8 mouse cellular contexts compared by ENCODE assay signal in genomic region chr14:25464611-25465307, GRCm38 (mm10). TPM values are rescaled to one million over a fixed set of nuclear protein-coding genes. Genes with fewer than 3 reads are reported as not detected.
DNase-seq lines count a peak whose midpoint lies in the region; ATAC-seq and TF ChIP-seq lines count a peak whose summit lies in the region.

No protein-coding gene starts in this region.

- no peak overlapping the region for H3K4me3 ChIP-seq in intestine, embryonic 14.5 days (ENCODE audit: low read depth, low read length)
- H3K4me3 ChIP-seq in midbrain, embryonic 14.5 days (replicated peaks; ENCODE audit: low read depth, low read length): no peak overlapping the region
- no peak overlapping the region for H3K4me3 ChIP-seq in layer of hippocampus, adult 2 months

- H3K9ac ChIP-seq in intestine, embryonic 14.5 days (ENCODE audit: low read length): no peak overlapping the region
- peak overlapping the region; percentile 18; the same call in 1 of the 2 replicates for H3K9ac ChIP-seq in midbrain, embryonic 14.5 days (replicated peaks; ENCODE audit: low read length)

- TF ChIP-seq CTCF in layer of hippocampus, adult 2 months (conservative IDR thresholded peaks at IDR 0.05): no peak

- WGBS in intestine, embryonic 14.5 days: 53% methylated on average over 8 of the region's 8 CpGs
- 16% methylated on average over 8 of the region's 8 CpGs for WGBS in midbrain, embryonic 14.5 days

- no peak overlapping the region for H3K27ac ChIP-seq in intestine, embryonic 14.5 days (ENCODE audit: low read depth)
- peak overlapping the region; percentile 16 for H3K27ac ChIP-seq in midbrain, embryonic 14.5 days (replicated peaks; ENCODE audit: low read depth, low read length)
- H3K27ac ChIP-seq in layer of hippocampus, adult 2 months: no peak overlapping the region

- peak; percentile 41; the same call in 1 of the 2 replicates for ATAC-seq in intestine, embryonic 14.5 days (replicated peaks; ENCODE audit: low FRiP score, low TSS enrichment, low read depth)
- no peak for ATAC-seq in midbrain, embryonic 14.5 days (ENCODE audit: low FRiP score, low TSS enrichment)

- peaks cover 75% of the 10 kb centered on the region for H3K4me1 ChIP-seq in intestine, embryonic 14.5 days (replicated peaks; ENCODE audit: control insufficient read depth, insufficient read depth, low read length)
- H3K4me1 ChIP-seq in midbrain, embryonic 14.5 days (ENCODE audit: control insufficient read depth, insufficient read depth, low read length): peaks cover 78% of the 10 kb centered on the region

- no peaks in the 10 kb centered on the region for H3K27me3 ChIP-seq in intestine, embryonic 14.5 days (replicated peaks; ENCODE audit: control insufficient read depth, insufficient read depth, low read length)
- no peaks in the 10 kb centered on the region for H3K27me3 ChIP-seq in midbrain, embryonic 14.5 days (ENCODE audit: control insufficient read depth, insufficient read depth, low read length)

- no peaks in the 10 kb centered on the region for H3K36me3 ChIP-seq in intestine, embryonic 14.5 days (ENCODE audit: control insufficient read depth, insufficient read depth, low read length)
- H3K36me3 ChIP-seq in midbrain, embryonic 14.5 days (ENCODE audit: control insufficient read depth, insufficient read depth, low read length): no peaks in the 10 kb centered on the region

- no peaks in the 10 kb centered on the region for H3K9me3 ChIP-seq in intestine, embryonic 14.5 days (ENCODE audit: control insufficient read depth, low read length)
- no peaks in the 10 kb centered on the region for H3K9me3 ChIP-seq in midbrain, embryonic 14.5 days (ENCODE audit: control insufficient read depth, low read length)

- H3K4me2 ChIP-seq in intestine, embryonic 14.5 days (ENCODE audit: low read length): no peak overlapping the region
- peak overlapping the region; percentile 94 for H3K4me2 ChIP-seq in midbrain, embryonic 14.5 days (ENCODE audit: low read length)

- DNase-seq in heart, adult 11 months: peak; percentile 92
- DNase-seq in heart, adult 9 months (ENCODE audit: low spot score in 2 of 2): no peak
- DNase-seq in MN1 (ENCODE audit: low spot score): peak; percentile 81
- DNase-seq in intestine, embryonic 14.5 days (ENCODE audit: low spot score): peak; percentile 73
- DNase-seq in midbrain, embryonic 14.5 days: peak; percentile 59
- no peak for DNase-seq in layer of hippocampus, adult 2 months (ENCODE audit: low spot score in 2 of 2)
- no peak for DNase-seq in thymus, postnatal 36 days
- DNase-seq in lung, postnatal 25 days (ENCODE audit: low spot score): no peak

RNA-seq across cellular contexts. Expression of gene Zmiz1, which starts 5.8 kb away (rescaled TPM):
- polyA plus RNA-seq in intestine, embryonic 14.5 days (2014; fragmentation: Nextera tagmentation; extraction: Ambion mirVana): 37.4 and 39.0 TPM in 2 replicates
- polyA plus RNA-seq in midbrain, embryonic 14.5 days (2014; fragmentation: Nextera tagmentation; extraction: Ambion mirVana): 73.1 and 91.0 TPM in 2 replicates
- 10 to 100 TPM; 87.7 to 99.3 TPM for total RNA-seq in layer of hippocampus, adult 2 months (2021)

Comparison
In these comparisons a context has a peak if more than half of its experiments do, and no peak if none do; other contexts are left out.
1. DNase-seq: peak in heart, adult 11 months (single experiment), MN1 (single experiment), intestine, embryonic 14.5 days (single experiment) and midbrain, embryonic 14.5 days (single experiment); none in heart, adult 9 months (0 of 2), layer of hippocampus, adult 2 months (0 of 2), thymus, postnatal 36 days (0 of 2) and lung, postnatal 25 days (single experiment).